Mouse (Mus musculus) hindbrain, postnatal 0 days (tissue): ENCODE measurements around the gene Tfpt. TPM values are rescaled to one million over a fixed set of nuclear protein-coding genes. Genes with fewer than 3 reads are reported as not detected.
A peak's percentile ranks its signal among the peaks of the same experiment; 100 is the strongest.

ENCODE experiments used
- ATAC-seq: fragments of 200-750 bp; cut with Nextera tagmentation; 2 replicates; pipeline ENCODE4 v1.8.0; 2017; ENCODE audit warnings: mild to moderate bottlenecking, moderate TSS enrichment, moderate library complexity
- DNase-seq: peaks from one replicate; pipeline ENCODE4 v3.0.0-alpha.2; 2015; ENCODE audit warnings: low spot score
- H3K27ac ChIP-seq: fragments of 300-500 bp; sonication (generic); 2 replicates; pipeline ENCODE4 v1.5.1; 2014; ENCODE audit warnings: mild to moderate bottlenecking
- H3K27me3 ChIP-seq: fragments of 300-500 bp; sonication (generic); 2 replicates; pipeline ENCODE4 v1.6.1; 2014; ENCODE audit warnings: low read length, mixed read lengths; ENCODE audit not compliant: insufficient read depth
- H3K36me3 ChIP-seq: fragments of 300-500 bp; sonication (generic); 2 replicates; pipeline ENCODE4 v1.6.1; 2014; ENCODE audit warnings: low read length, mixed read lengths; ENCODE audit not compliant: insufficient read depth
- H3K4me1 ChIP-seq: fragments of 300-500 bp; sonication (generic); 2 replicates; pipeline ENCODE4 v1.6.1; 2014; ENCODE audit warnings: antibody characterized with exemption, low read length, mixed read lengths; ENCODE audit not compliant: insufficient read depth
- H3K4me2 ChIP-seq: fragments of 300-500 bp; sonication (generic); 2 replicates; pipeline ENCODE4 v1.6.1; 2014; ENCODE audit warnings: low read depth, mild to moderate bottlenecking, low read length, moderate library complexity, mixed read lengths
- H3K4me3 ChIP-seq: fragments of 300-500 bp; sonication (generic); 2 replicates; pipeline ENCODE4 v1.5.1; 2014; ENCODE audit warnings: low read length
- H3K9ac ChIP-seq: fragments of 300-500 bp; sonication (generic); replicated peaks from 2 replicates; pipeline ENCODE4 v1.6.1; 2014; ENCODE audit warnings: mild to moderate bottlenecking, low read length, moderate library complexity, mixed read lengths
- H3K9me3 ChIP-seq: fragments of 300-500 bp; sonication (generic); 2 replicates; pipeline ENCODE4 v1.6.1; 2016; ENCODE audit warnings: low read length, mixed read lengths
- CTCF ChIP-seq: IDR thresholded peaks from 2 replicates; pipeline ENCODE4 v1.5.1; 2016; ENCODE audit warnings: antibody characterized with exemption, control low read depth, low read depth
- WGBS: fragments of 180-500 bp; shearing (Covaris S2); extraction: QIAGEN DNeasy Blood & Tissue Kit; methylation state at CpG from one replicate; pipeline ENCODE4 v1.1.7; 2014; 5-methylcytosine and 5-hydroxymethylcytosine counted together
- polyA plus RNA-seq: library from polyadenylated mRNA; unstranded; fragments of >200 nt; fragmentation: Nextera tagmentation; extraction: Ambion mirVana; gene quantifications from 2 replicates; pipeline ENCODE4 v1.2.1, GENCODE M21; 2015
- total RNA-seq: library from RNA; depleted of rRNA; stranded (reverse); fragments of >200 nt; gene quantifications from 2 replicates; pipeline ENCODE4 v1.2.3, GENCODE M21; 2014

Tfpt gene
- total and polyA plus RNA-seq, 2 experiments from 2014 or later: 14.2 to 31.4 TPM

DNA sequence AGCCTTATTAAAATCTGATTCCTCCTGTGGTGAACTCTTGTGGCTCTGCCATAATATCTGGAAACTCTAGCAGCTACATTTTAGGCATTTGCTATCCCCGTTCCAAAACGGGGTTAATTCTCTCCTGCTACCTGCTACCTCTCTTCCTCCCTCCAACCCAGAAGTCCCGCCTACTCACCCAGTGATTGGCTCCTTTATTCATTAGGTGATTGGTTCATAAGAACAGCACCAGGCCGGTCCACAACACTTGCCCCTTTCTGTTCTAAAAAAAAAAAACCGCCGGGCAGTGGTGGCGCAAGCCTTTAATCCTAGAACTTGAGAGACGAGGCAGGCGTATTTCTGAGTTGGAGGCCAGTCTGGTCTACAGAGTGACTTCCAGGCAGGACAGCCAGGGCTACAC, 34.6 kb downstream of the Tfpt start:
- no peak for ATAC-seq
- Histone ChIP-seq H3K9me3 (no peaks in the 10 kb centered on the region), H3K4me2 (0 out of 2 replicates have a peak overlapping the region, but pooled peaks have one; percentile 16), H3K36me3 (no peaks in the 10 kb centered on the region), H3K27ac (no peak overlapping the region), H3K27me3 (no peaks in the 10 kb centered on the region), H3K4me3 (no peak overlapping the region), H3K9ac (no peak overlapping the region), H3K4me1 (no peaks in the 10 kb centered on the region)
- no peak for TF ChIP-seq CTCF
- WGBS: 22% methylated on average over 9 of the region's 9 CpGs
- DNase-seq: no peak

DNA sequence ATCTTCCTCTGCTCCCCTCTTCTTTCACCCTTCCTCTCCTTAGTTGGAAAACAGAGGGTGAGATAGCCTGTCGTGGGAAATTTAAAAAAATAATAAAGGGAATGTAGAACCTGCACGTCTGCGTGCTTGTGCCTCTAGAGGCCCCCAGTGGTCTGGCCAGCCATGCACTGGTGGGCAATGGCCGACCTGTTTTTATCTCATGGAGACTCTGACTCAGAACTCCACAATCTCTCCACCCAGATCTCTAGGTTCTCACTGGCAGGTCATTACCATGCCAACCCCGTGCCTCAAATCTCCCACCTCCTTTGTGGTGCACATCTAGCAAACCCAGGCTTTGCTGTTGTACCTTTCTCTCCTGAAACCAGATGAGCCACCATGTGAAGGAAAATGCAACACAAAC, 35.0 kb downstream of the Tfpt start:
- H3K9me3 ChIP-seq: no peaks in the 10 kb centered on the region
- H3K4me2 ChIP-seq: no peak overlapping the region
- H3K36me3 ChIP-seq: no peaks in the 10 kb centered on the region
- H3K4me3 ChIP-seq: no peak overlapping the region
- H3K27ac ChIP-seq: no peak overlapping the region
- WGBS: 25% methylated on average over 5 of the region's 5 CpGs
- H3K27me3 ChIP-seq: no peaks in the 10 kb centered on the region
- H3K4me1 ChIP-seq: no peaks in the 10 kb centered on the region
- no peak for ATAC-seq
- TF ChIP-seq CTCF: no peak
- H3K9ac ChIP-seq: no peak overlapping the region
- DNase-seq: no peak

DNA sequence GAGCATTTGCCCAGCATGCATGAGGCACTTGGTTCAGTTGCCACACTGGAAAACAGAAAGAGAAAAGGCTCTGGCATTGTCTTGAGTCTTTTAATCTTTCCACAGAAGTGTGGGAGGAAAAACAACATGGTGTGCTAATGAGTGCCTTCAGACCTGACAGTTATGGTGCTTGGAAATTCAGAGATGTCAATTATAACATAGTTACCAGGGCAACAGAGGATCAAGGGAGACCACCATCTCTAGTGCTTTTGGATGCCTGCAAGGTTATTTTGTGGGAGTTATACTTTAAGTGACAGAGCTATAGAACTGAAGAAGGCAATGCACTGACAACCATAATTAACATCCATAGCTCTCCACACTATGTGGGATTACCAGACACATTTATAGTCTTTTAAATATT, 35.9 kb downstream of the Tfpt start:
- no peaks in the 10 kb centered on the region for H3K36me3 ChIP-seq
- TF ChIP-seq CTCF: no peak
- H3K27ac ChIP-seq: no peak overlapping the region
- H3K9me3 ChIP-seq: no peaks in the 10 kb centered on the region
- no peaks in the 10 kb centered on the region for H3K27me3 ChIP-seq
- ATAC-seq (no peak), DNase-seq (no peak)
- H3K4me2 ChIP-seq: no peak overlapping the region
- no peaks in the 10 kb centered on the region for H3K4me1 ChIP-seq
- no peak overlapping the region for H3K9ac ChIP-seq
- no peak overlapping the region for H3K4me3 ChIP-seq

DNA sequence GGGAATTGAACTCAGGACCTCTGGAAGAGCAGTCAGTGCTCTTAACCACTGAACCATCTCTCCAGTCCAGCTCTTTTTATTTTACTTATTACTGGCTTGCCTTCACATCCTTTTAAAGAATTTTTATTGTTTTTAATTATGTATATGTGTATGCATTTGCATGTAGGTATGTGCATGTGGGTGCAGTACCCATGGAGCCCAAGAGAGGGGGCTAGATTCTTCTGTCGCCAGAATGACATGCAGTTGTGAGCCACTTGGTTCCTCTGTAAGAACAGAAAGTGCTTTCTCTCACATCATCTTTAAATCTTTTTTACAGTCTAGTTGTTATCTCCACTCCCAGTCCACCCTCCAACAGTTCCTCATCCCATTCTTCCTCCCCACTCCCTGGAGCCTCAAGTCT, 38.2 kb downstream of the Tfpt start:
- WGBS: 73% methylated on average over 1 of the region's 1 CpGs
- H3K4me1 ChIP-seq: no peaks in the 10 kb centered on the region
- H3K36me3 ChIP-seq: no peaks in the 10 kb centered on the region
- H3K4me2 ChIP-seq: no peak overlapping the region
- H3K27ac ChIP-seq: no peak overlapping the region
- H3K9me3 ChIP-seq: no peaks in the 10 kb centered on the region
- DNase-seq: no peak
- no peak overlapping the region for H3K4me3 ChIP-seq
- H3K27me3 ChIP-seq: no peaks in the 10 kb centered on the region
- no peak for ATAC-seq
- H3K9ac ChIP-seq: no peak overlapping the region
- TF ChIP-seq CTCF: no peak

- no peak for TF ChIP-seq CTCF
- H3K4me1 ChIP-seq: no peaks in the 10 kb centered on the region
- no peak overlapping the region for H3K9ac ChIP-seq
- no peaks in the 10 kb centered on the region for H3K36me3 ChIP-seq
- 78% methylated on average over 3 of the region's 3 CpGs for WGBS
- H3K9me3 ChIP-seq: no peaks in the 10 kb centered on the region
- no peak overlapping the region for H3K4me2 ChIP-seq
- DNase-seq (no peak), ATAC-seq (no peak)
- H3K4me3 ChIP-seq: no peak overlapping the region
- no peak overlapping the region for H3K27ac ChIP-seq
- H3K27me3 ChIP-seq: no peaks in the 10 kb centered on the region
Measured at GRCm38 (mm10) chr7:3590550-3590949, 39.2 kb downstream of the Tfpt start.

DNA sequence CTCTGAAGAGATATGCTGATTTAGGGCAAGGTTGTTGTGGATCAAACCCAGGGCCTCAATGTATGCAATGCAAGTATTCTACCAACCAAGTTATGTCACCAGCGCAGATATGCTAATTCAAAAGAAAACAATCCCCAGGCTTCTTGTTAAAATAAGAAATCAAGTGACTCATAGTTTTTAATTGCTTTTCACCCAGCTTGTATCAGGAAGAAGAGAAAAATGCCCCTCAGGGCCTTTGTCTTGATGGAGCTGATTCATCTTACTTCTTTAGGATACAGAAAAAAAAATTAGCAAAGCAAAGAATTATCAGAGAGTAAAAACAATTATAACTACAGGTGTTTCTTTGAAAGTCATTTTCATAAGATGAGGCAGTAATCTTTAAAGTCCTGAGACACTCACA, 42.4 kb downstream of the Tfpt start:
- H3K4me2 ChIP-seq: no peak overlapping the region
- H3K4me1 ChIP-seq: no peaks in the 10 kb centered on the region
- no peaks in the 10 kb centered on the region for H3K27me3 ChIP-seq
- ATAC-seq (no peak), DNase-seq (peak; percentile 9)
- no peak overlapping the region for H3K4me3 ChIP-seq
- no peak overlapping the region for H3K9ac ChIP-seq
- H3K27ac ChIP-seq: no peak overlapping the region
- H3K9me3 ChIP-seq: no peaks in the 10 kb centered on the region
- no peaks in the 10 kb centered on the region for H3K36me3 ChIP-seq
- no peak for TF ChIP-seq CTCF
- WGBS: 80% methylated on average over 1 of the region's 1 CpGs

DNA sequence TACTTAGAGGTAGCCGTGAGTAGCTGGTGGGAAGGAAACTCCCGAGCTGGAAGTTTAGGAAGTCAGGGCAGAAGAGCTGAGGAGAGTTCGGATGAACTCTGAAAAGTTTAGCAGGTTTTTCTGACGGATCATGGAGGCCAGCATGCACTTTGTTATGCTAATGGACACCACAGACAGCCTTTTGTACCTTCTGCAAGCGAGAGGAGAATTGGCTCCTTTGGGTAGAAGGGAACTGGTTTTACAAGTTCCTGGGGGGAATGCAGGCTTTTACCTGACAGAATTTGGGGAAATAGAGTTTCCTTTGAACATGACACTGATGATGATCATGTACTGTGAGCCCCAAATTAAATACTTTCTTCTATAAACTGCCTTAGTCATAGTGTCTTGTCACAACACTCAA, 43.5 kb downstream of the Tfpt start:
- ATAC-seq (no peak), DNase-seq (no peak)
- 6% methylated on average over 5 of the region's 5 CpGs for WGBS
- Histone ChIP-seq H3K9ac (no peak overlapping the region), H3K27ac (no peak overlapping the region), H3K4me1 (no peaks in the 10 kb centered on the region), H3K27me3 (no peaks in the 10 kb centered on the region), H3K36me3 (no peaks in the 10 kb centered on the region), H3K4me2 (no peak overlapping the region), H3K9me3 (no peaks in the 10 kb centered on the region), H3K4me3 (no peak overlapping the region)
- no peak for TF ChIP-seq CTCF

- no peak for ATAC-seq
Measured at GRCm38 (mm10) chr7:3585763-3586162, 44.0 kb downstream of the Tfpt start.

More at GRCm38 (mm10) chr7:3585763-3586162, 44.0 kb downstream of the Tfpt start:
- H3K36me3 ChIP-seq: no peaks in the 10 kb centered on the region
- H3K4me2 ChIP-seq: no peak overlapping the region
- no peaks in the 10 kb centered on the region for H3K4me1 ChIP-seq
- no peak for TF ChIP-seq CTCF
- no peak overlapping the region for H3K9ac ChIP-seq
- H3K27ac ChIP-seq: no peak overlapping the region
- no peaks in the 10 kb centered on the region for H3K27me3 ChIP-seq
- DNase-seq: no peak
- WGBS: 23% methylated on average over 6 of the region's 6 CpGs
- no peak overlapping the region for H3K4me3 ChIP-seq
- no peaks in the 10 kb centered on the region for H3K9me3 ChIP-seq
